Mouse (Mus musculus) hindbrain, embryonic 13.5 days (tissue): ENCODE results near the gene Heatr5a. TPM values are rescaled to one million over a fixed set of nuclear protein-coding genes. Genes with fewer than 3 reads are reported as not detected.

ENCODE experiments used
- ATAC-seq: fragments of 200-750 bp; cut with Nextera tagmentation; 2 replicates; pipeline ENCODE4 v1.8.0; 2017; ENCODE audit warnings: moderate TSS enrichment; ENCODE audit not compliant: low FRiP score
- H3K27ac ChIP-seq: fragments of 300-500 bp; sonication (generic); 2 replicates; pipeline ENCODE4 v1.5.1; 2015; ENCODE audit warnings: inconsistent platforms, mild to moderate bottlenecking, moderate library complexity
- H3K27me3 ChIP-seq: fragments of 300-500 bp; sonication (generic); 2 replicates; pipeline ENCODE4 v1.6.1; 2015; ENCODE audit warnings: mild to moderate bottlenecking, inconsistent platforms
- H3K36me3 ChIP-seq: fragments of 300-500 bp; sonication (generic); 2 replicates; pipeline ENCODE4 v1.6.1; 2015; ENCODE audit warnings: mild to moderate bottlenecking, inconsistent platforms
- H3K4me1 ChIP-seq: fragments of 300-500 bp; sonication (generic); replicated peaks from 2 replicates; pipeline ENCODE4 v1.6.1; 2015; ENCODE audit warnings: inconsistent platforms
- H3K4me2 ChIP-seq: fragments of 300-500 bp; sonication (generic); 2 replicates; pipeline ENCODE4 v1.6.1; 2015; ENCODE audit warnings: inconsistent platforms, mild to moderate bottlenecking, moderate library complexity
- H3K4me3 ChIP-seq: fragments of 300-500 bp; sonication (generic); 2 replicates; pipeline ENCODE4 v1.5.1; 2015; ENCODE audit warnings: mild to moderate bottlenecking, inconsistent platforms
- H3K9ac ChIP-seq: fragments of 300-500 bp; sonication (generic); 2 replicates; pipeline ENCODE4 v1.6.1; 2015; ENCODE audit warnings: mild to moderate bottlenecking, inconsistent platforms
- H3K9me3 ChIP-seq: fragments of 300-500 bp; sonication (generic); 2 replicates; pipeline ENCODE4 v1.6.1; 2016; ENCODE audit warnings: inconsistent platforms
- WGBS: fragments of 180-500 bp; shearing (Covaris S2); methylation state at CpG from one replicate; pipeline ENCODE4 v1.1.7; 2015; 5-methylcytosine and 5-hydroxymethylcytosine counted together
- polyA plus RNA-seq: library from polyadenylated mRNA; unstranded; fragments of >200 nt; fragmentation: Nextera tagmentation; extraction: Ambion mirVana; gene quantifications from 2 replicates; pipeline ENCODE4 v1.2.1, GENCODE M21; 2015

Gene Heatr5a
- polyA plus RNA-seq, 1 experiment from 2014 or later, result 5.8 TPM

DNA sequence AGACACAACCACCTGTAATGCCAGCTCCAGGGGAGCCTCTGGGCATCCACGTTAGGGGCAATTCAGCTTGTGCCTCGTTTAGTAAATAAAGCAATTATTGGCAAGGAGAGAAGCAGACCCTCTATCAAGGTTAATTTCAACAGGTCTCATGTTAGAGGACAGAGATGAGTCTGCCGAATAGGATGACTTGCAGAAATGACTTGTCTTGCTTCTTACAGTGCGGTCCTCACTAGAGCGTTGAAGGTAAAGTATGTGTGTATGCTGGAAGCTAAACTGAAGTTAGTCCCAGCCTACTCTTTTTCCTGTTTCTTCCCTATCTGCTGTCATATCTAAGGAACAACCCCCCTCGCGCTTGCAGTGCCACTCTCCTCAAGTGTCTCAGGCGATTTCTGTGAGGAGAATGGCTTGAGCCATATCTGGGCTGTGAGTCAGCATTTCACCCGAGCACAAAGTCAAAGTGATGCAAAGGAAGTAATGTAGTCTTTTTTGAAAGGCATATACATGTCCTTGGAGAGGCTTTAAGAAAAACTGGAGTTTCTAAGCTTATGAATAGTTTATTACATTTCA lies 27.3 kb upstream of the Heatr5a start:
- ATAC-seq, result no peak
- Histone ChIP-seq H3K4me1 (no peaks in the 10 kb centered on the region), H3K27me3 (no peaks in the 10 kb centered on the region), H3K4me3 (no peak overlapping the region), H3K9me3 (no peaks in the 10 kb centered on the region), H3K36me3 (peaks cover 44% of the 10 kb centered on the region), H3K27ac (no peak overlapping the region), H3K9ac (no peak overlapping the region), H3K4me2 (no peak overlapping the region)
- 90% methylated on average over 9 of the region's 9 CpGs for whole genome bisulfite sequencing

GRCm38 (mm10) chr12:51995738-51996536 lies 24.8 kb upstream of the Heatr5a start:
- Histone ChIP-seq H3K4me1 (no peaks in the 10 kb centered on the region), H3K4me3 (no peak overlapping the region), H3K27ac (no peak overlapping the region), H3K27me3 (no peaks in the 10 kb centered on the region), H3K4me2 (no peak overlapping the region), H3K9ac (no peak overlapping the region), H3K9me3 (no peaks in the 10 kb centered on the region), H3K36me3 (peaks cover 44% of the 10 kb centered on the region)
- WGBS, result 97% methylated on average over 1 of the region's 1 CpGs
- ATAC-seq, result no peak

DNA sequence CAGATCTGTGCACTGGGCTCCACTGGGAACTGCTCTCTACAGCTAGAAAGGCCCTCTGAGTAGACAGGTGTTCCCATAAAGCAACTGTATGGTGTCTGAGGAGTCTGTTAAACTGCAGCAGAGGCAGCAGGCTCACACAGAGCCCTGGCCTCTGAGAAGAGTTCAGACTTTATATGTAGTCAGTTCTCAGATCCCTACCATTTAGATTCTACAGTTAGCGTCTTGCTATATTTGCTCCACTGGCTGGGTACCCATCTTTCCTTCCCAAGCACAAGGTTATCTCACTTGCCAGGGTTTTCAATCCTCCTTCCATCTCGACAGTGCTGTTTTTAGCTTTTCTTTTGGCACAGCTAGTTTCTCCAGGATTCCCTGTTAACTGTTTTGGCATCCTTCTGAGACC lies 19.5 kb upstream of the Heatr5a start:
- Histone ChIP-seq H3K4me3 (no peak overlapping the region), H3K27ac (no peak overlapping the region), H3K27me3 (no peaks in the 10 kb centered on the region), H3K9ac (no peak overlapping the region), H3K36me3 (peaks cover 17% of the 10 kb centered on the region), H3K4me2 (no peak overlapping the region), H3K9me3 (no peaks in the 10 kb centered on the region; the same call in 1 of the 2 replicates), H3K4me1 (no peaks in the 10 kb centered on the region)
- WGBS, result 84% methylated on average over 2 of the region's 2 CpGs
- ATAC-seq, result no peak

DNA sequence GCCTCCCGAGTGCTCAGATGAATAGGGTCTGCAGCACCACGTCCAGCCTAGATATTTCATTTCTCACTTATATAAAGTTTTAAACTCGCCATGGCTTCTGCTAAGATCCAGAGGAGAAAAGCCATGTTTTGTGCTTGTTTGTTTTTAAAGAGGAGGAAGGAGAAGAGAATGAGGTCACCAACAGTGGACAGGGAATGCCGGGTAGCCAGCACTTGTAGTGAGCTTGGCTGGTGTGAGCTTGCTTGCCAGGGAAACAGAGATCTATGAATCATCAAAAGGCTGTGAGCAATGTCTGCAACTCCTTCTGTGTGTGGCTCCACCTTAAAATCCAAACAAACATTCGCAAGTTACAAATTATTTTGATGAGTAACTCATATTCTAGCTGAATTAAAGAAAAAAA lies 17.4 kb upstream of the Heatr5a start:
- Histone ChIP-seq H3K4me2 (no peak overlapping the region), H3K9me3 (no peaks in the 10 kb centered on the region; the same call in 1 of the 2 replicates), H3K9ac (no peak overlapping the region), H3K27ac (no peak overlapping the region), H3K4me1 (no peaks in the 10 kb centered on the region), H3K4me3 (no peak overlapping the region), H3K36me3 (no peaks in the 10 kb centered on the region), H3K27me3 (no peaks in the 10 kb centered on the region)
- WGBS, result 89% methylated on average over 5 of the region's 5 CpGs
- no peak for ATAC-seq

DNA sequence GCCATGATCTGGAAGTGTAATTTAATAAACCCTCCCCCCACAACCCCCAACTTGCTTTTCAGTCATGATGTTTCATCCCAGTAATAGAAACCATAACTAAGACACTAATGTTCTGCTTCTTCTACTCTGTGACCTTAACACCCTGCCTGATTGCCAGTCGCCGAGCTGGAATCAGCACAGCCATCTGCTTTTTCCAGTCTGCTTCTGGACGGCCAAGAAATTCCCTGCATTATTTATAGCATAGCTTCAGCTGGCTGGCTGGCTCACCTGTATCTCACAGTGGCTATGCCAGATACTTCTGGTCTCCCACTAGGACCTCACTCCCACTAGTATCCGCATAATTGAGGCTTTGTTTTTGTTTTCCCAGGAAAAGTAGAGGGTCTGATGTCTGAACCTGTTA lies 14.7 kb upstream of the Heatr5a start:
- no peak for ATAC-seq
- Histone ChIP-seq H3K36me3 (no peaks in the 10 kb centered on the region), H3K4me2 (no peak overlapping the region), H3K9me3 (no peaks in the 10 kb centered on the region; the same call in 1 of the 2 replicates), H3K4me3 (no peak overlapping the region), H3K4me1 (no peaks in the 10 kb centered on the region), H3K27me3 (no peaks in the 10 kb centered on the region), H3K27ac (no peak overlapping the region), H3K9ac (no peak overlapping the region)
- 74% methylated on average over 4 of the region's 4 CpGs for whole genome bisulfite sequencing

DNA sequence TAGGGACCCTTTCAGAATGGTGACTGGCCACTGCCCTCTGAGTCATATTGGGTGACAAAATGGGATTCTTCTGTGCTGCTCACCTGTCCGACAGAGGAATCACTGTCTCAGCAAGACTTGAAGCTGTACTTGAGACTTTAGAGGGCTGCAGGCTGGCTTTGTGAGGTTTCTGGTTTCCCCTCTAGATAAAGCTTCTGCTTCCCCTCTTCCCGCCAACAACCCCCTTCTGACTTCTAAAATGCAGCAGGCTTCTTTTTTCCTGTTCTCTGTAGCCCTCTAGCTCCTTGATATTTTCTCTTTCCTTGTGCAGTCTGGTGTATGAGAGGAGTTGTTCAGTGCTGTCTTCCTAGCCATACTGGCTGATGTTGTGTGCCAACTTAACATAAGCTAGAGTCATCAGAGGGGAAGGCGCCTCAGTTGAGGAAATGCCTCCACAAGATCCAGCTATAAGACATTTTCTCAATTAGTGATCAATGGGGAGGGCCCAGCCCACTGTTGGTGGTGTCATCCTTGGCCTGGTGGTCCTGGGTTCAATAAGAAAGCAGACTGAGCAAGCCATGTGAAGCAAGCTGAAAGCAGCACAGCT lies 14.1 kb upstream of the Heatr5a start:
- no peak overlapping the region for H3K27ac ChIP-seq
- WGBS, result 85% methylated on average over 3 of the region's 3 CpGs
- no peaks in the 10 kb centered on the region; the same call in 1 of the 2 replicates for H3K9me3 ChIP-seq
- H3K36me3 ChIP-seq, result no peaks in the 10 kb centered on the region
- no peak for ATAC-seq
- H3K9ac ChIP-seq, result no peak overlapping the region
- no peaks in the 10 kb centered on the region for H3K4me1 ChIP-seq
- H3K4me3 ChIP-seq, result no peak overlapping the region
- H3K4me2 ChIP-seq, result no peak overlapping the region
- H3K27me3 ChIP-seq, result no peaks in the 10 kb centered on the region

DNA sequence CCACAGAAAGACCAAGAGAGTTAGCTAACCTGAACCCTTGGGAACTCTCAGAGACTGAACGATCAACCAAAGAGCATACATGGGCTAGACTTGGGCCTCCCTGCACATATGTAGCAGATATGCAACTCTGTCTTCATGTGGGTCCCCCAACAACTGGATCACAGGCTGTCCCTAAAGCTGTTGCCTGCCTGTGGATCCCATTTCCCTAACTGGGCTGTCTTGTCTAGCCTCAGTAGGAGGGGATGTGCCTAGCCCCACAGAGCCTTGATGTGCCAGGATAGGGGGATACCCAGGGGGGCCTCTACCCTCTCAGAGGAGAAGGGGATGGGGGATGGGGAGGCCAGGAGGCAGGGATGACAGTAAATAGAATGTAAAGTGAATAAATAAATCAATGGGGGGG lies 12.5 kb upstream of the Heatr5a start:
- no peaks in the 10 kb centered on the region; the same call in 1 of the 2 replicates for H3K9me3 ChIP-seq
- no peak overlapping the region for H3K4me3 ChIP-seq
- no peaks in the 10 kb centered on the region for H3K27me3 ChIP-seq
- H3K36me3 ChIP-seq, result no peaks in the 10 kb centered on the region
- 91% methylated on average over 1 of the region's 1 CpGs for WGBS
- no peak overlapping the region for H3K9ac ChIP-seq
- H3K27ac ChIP-seq, result no peak overlapping the region
- no peak overlapping the region for H3K4me2 ChIP-seq
- H3K4me1 ChIP-seq, result no peaks in the 10 kb centered on the region
- no peak for ATAC-seq

GRCm38 (mm10) chr12:51976531-51976930 lies 5.4 kb upstream of the Heatr5a start:
- H3K9me3 ChIP-seq, result peaks cover 5% of the 10 kb centered on the region; the same call in 1 of the 2 replicates
- no peaks in the 10 kb centered on the region for H3K36me3 ChIP-seq
- 80% methylated on average over 9 of the region's 9 CpGs for WGBS
- no peak for ATAC-seq
- H3K4me1 ChIP-seq, result peaks cover 1% of the 10 kb centered on the region; the same call in 1 of the 2 replicates
- no peak overlapping the region for H3K27ac ChIP-seq
- no peaks in the 10 kb centered on the region for H3K27me3 ChIP-seq
- H3K4me3 ChIP-seq, result no peak overlapping the region
- H3K4me2 ChIP-seq, result no peak overlapping the region
- H3K9ac ChIP-seq, result no peak overlapping the region

DNA sequence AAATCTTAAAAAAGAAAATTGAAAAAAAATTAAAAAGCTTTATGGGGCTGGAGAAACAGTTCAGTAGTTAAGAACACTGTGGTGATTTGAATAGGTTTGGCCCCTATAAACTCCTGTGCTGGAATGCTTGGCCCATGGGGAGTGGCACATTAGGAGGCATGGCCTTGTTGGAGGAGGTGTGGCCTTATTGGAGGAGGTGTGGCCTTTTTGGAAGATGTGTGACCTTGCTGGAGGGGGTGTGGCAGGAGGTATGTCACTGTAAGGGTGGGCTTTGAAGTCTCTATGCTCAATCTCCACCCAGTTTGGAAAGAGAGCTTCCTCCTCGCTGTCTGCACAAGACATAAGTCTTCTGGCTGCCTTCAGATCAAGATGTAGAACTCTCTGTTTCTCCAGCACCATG lies 3.3 kb upstream of the Heatr5a start:
- no peak for ATAC-seq
- H3K27ac ChIP-seq, result no peak overlapping the region
- H3K4me2 ChIP-seq, result no peak overlapping the region
- 94% methylated on average over 1 of the region's 1 CpGs for WGBS
- H3K9me3 ChIP-seq, result peaks cover 5% of the 10 kb centered on the region; the same call in 1 of the 2 replicates
- H3K27me3 ChIP-seq, result 0 out of 2 replicates have a peak, but pooled peaks cover 2% of the 10 kb centered on the region
- no peaks in the 10 kb centered on the region for H3K36me3 ChIP-seq
- H3K4me3 ChIP-seq, result no peak overlapping the region
- H3K9ac ChIP-seq, result no peak overlapping the region
- H3K4me1 ChIP-seq, result peaks cover 14% of the 10 kb centered on the region

DNA sequence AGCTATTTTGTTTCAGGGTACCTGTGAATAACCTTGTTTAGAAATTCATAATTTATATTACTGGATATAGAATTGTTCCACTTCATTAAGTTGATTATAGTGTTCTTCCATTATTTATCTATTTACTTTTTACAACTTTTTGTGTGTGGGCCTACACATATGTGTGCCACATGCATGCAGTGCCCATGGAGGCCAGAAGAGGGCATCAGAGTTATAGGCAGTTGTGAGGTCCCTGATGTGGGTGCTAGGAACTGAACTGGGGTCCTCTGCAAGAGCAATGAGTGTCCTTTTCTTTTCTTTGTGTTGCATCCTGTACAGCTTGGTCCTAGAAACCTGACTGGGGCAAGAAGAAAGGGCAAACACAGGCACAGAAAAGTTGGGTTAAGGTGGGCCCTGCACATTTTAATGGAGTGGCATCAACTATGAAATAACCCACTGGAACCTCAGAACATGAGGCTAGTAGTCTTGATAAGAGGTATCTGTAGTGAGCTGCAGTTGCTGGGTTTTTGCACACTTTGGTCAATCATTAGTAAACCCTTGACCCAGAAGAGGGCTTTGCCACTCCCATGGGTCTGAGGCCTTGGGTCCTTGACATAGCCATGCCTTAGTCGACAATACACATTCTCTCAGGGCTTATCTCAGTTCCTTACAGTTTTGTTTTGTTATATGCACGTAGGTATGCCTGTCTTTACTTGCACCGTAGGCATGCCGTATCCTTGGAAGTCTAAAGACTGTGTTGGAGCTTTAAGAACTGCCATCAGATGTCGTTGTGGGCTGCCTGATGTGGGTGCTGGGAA lies 1.3 kb upstream of the Heatr5a start:
- Histone ChIP-seq H3K9me3 (peaks cover 5% of the 10 kb centered on the region; the same call in 1 of the 2 replicates), H3K4me3 (no peak overlapping the region), H3K27ac (no peak overlapping the region), H3K27me3 (0 out of 2 replicates have a peak, but pooled peaks cover 2% of the 10 kb centered on the region), H3K36me3 (no peaks in the 10 kb centered on the region), H3K4me1 (peaks cover 14% of the 10 kb centered on the region), H3K9ac (no peak overlapping the region), H3K4me2 (no peak overlapping the region)
- WGBS, result 97% methylated on average over 5 of the region's 5 CpGs
- no peak for ATAC-seq

- Histone ChIP-seq H3K4me1 (peaks cover 14% of the 10 kb centered on the region), H3K27me3 (0 out of 2 replicates have a peak, but pooled peaks cover 2% of the 10 kb centered on the region), H3K4me3 (peak overlapping the region; percentile 92), H3K27ac (peak overlapping the region; percentile 90), H3K36me3 (no peaks in the 10 kb centered on the region), H3K9me3 (peaks cover 5% of the 10 kb centered on the region; the same call in 1 of the 2 replicates), H3K9ac (peak overlapping the region; percentile 87), H3K4me2 (peak overlapping the region; percentile 65)
- 2% methylated on average over 25 of the region's 35 CpGs for WGBS
- no peak; the same call in 1 of the 2 replicates for ATAC-seq
These were observed 610 bp downstream of the Heatr5a start for GRCm38 (mm10) chr12:51970352-51971069.
